Mouse (Mus musculus): ENCODE data around the gene Itsn1.
A peak's percentile ranks its signal among the peaks of the same experiment; 100 is the strongest.

The Itsn1 gene

DNA sequence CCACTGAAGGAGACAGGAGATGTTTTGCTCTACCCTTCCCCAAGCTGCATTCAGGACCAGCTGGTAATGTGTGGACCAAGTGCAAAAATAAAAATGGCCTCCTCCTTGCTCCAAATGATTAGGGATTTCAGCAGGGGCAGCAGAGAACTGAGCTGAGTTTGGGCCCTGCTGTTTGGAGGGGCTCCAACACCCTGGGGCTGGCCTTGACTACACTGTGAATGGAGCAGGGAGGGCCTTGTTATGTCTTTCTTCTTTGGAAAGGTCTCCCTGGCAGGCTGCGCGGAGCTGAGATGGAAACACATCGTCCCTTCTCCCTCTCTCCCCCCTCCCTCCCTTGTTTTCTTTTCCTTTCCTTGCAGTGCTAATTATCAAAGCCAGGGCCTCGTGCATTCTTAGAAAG, 189.4 kb downstream of the Itsn1 start:
- no peak for DNase-seq

DNA sequence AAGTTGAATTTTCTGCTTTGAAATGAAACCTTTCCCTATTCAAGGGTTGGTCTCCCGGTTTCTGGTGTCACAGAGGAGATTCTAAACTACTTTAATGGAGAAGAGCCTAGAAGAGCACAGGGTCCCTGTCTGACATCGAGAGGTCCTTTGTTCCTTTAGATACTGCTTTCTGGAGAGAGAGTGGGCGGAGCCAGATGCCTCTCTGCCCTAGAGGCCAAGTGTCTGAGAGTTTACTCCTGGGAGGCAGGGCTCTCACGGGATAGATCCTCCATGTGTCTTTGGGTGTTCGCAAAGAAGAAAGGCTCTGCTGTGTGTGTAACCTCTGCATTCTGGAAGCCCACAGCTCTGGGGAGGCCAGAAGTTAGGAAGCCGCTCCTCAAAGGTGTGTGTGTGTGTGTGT, 190.0 kb downstream of the Itsn1 start:
- DNase-seq, result no peak

DNA sequence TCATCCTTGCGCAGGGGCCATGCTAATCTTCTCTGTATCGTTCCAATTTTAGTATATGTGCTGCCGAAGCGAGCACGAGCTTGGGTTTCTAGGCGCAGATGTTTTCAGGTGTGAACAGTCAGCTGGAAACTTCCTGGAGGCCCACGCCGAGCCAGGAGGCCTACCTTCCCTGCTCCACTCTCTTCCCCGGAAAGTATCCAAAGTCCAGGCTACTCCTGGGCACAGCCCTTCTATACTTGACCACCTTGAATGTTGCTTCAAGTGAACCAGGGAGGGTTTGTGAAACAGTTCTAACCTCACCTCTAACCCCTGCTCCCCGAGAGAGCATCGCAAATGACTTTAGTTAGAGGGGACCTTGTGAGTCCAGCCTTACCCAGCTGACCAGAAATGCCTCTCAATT, 192.3 kb downstream of the Itsn1 start:
- DNase-seq, result no peak

- DNase-seq, result no peak
Measured at GRCm38 (mm10) chr16:91922939-91923338, 193.9 kb downstream of the Itsn1 start.

DNA sequence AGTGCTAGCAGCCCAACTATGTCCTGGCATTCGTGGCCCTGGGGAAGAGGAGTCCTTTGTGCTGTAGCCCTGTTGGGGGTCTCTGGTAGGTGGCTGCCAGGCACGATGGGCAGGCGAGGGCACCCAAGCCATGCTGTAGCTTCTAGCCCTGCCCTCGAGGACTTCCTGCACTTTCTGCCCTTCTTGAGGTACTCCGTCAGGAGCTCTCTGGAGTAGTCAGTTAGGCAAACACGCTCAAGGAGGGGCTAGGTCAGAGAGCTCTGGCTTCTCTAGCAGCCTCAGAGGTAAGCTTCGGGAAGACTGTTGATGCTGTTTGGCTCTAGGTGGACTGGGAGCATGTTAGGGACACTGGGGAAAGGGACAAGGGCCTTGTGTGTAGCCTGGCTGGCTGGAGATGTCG, 195.3 kb downstream of the Itsn1 start:
- no peak for DNase-seq

GRCm38 (mm10) chr16:91927911-91928630, 199.0 kb downstream of the Itsn1 start:
- peak; percentile 14 for DNase-seq

- DNase-seq, result peak; percentile 95
Measured at GRCm38 (mm10) chr16:91931078-91932013, 202.3 kb downstream of the Itsn1 start.

- DNase-seq, result peak; percentile 58
Measured at GRCm38 (mm10) chr16:91932082-91932690, 203.1 kb downstream of the Itsn1 start.

- DNase-seq, result peak; percentile 47
Measured at GRCm38 (mm10) chr16:91932843-91933518, 203.9 kb downstream of the Itsn1 start.

DNA sequence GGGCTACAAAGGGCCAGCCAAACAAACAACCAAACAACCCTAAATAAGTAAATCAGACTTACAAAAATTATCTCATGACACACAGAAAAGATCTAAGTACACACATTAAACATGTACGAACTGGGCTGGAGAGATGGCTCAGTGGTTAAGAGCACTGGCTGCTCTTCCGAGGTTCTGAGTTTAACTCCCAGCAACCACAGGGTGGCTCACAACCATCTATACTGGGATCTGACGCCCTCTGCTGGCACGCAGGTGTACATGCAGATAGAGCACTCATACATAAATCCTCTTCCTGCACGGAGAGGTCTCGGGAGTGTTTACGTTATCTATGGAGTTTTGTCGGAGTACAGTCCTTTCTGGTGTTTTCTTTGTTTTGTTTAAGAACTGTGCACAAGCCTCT, 206.0 kb downstream of the Itsn1 start:
- peak; percentile 47 for DNase-seq

GRCm38 (mm10) chr16:91935726-91936125, 206.6 kb downstream of the Itsn1 start:
- no peak for DNase-seq

DNA sequence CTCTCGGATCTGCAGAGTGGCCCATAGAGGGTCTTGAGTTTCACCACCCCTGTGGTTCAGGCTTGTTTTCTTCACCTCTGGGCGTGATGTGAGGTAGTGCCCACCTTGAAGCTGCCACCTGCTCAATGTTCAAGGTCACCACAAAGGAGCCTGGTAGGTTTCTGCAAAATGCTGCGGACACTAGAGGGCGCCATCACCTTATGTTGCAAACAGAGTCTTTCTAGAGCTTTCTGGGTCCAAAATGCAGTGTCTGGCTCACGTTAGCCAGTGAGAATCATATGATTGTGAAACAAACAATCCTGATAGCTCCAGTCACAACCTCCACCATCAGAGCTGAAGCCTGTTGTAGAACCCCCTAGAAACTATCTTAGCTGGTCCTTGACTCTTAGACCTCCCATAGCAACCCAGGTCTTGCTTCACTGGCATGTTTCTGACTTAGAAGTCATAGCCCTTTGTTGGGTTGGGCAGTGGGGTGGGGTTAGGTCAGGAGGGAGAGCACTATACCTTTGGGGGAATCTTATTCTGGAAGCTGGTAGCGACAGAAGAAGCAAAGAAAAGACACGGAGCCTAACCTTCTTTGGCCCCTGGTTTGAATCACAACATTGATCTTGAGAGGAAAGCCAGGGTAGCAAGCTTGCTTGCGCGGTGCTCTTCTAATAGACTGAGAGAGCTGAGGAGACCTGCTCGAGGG, 207.4 kb downstream of the Itsn1 start:
- peak; percentile 89 for DNase-seq

GRCm38 (mm10) chr16:91937281-91937680, 208.2 kb downstream of the Itsn1 start:
- peak; percentile 6 for DNase-seq

GRCm38 (mm10) chr16:91938141-91938540, 209.1 kb downstream of the Itsn1 start:
- no peak for DNase-seq

DNA sequence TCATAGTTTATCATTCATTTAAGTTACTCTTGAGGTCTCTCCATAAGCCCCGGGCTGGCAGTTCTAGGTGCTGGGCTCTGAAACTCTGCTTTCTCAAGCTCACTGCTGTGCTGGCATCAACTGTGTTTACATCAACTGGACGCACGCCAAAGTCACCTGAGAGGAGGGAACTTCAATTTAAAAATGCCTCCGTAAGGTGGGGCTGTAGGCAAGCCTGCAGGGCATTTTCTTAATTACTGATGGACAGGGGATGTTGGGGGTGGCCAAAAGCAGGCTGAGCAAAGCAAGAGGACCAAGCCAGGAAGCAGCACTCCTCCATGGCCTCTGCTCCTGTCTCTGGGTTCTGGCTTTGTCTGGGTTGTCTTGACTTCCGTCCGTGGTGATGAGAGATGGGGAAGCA, 211.6 kb downstream of the Itsn1 start:
- DNase-seq, result no peak

- no peak for DNase-seq
Measured at GRCm38 (mm10) chr16:91942201-91942600, 213.1 kb downstream of the Itsn1 start.

- DNase-seq, result no peak
Measured at GRCm38 (mm10) chr16:91946261-91946660, 217.2 kb downstream of the Itsn1 start.

GRCm38 (mm10) chr16:91947093-91947492, 218.0 kb downstream of the Itsn1 start:
- peak; percentile 22 for DNase-seq

DNA sequence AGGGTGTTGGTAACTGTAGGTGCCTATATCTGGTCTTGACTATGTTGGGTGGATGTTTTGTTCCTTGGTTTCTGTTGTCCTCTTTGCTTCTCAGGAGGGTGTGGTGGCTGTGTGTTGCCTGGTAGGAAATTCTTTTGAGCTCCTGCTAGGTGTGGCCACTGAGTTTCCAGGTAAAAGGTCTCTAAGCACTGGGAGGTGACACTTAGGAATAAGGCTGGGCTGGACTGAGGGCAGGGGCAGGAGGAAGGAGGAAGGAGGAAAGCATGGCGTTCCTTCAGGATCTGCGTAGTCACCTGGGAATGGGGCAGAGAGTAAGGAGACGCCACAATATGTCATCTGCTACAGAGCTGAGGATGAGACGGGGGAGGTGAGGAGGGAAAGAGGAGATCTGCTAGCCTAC, 224.9 kb downstream of the Itsn1 start:
- no peak for DNase-seq

GRCm38 (mm10) chr16:91954766-91955165, 225.7 kb downstream of the Itsn1 start:
- no peak for DNase-seq

DNA sequence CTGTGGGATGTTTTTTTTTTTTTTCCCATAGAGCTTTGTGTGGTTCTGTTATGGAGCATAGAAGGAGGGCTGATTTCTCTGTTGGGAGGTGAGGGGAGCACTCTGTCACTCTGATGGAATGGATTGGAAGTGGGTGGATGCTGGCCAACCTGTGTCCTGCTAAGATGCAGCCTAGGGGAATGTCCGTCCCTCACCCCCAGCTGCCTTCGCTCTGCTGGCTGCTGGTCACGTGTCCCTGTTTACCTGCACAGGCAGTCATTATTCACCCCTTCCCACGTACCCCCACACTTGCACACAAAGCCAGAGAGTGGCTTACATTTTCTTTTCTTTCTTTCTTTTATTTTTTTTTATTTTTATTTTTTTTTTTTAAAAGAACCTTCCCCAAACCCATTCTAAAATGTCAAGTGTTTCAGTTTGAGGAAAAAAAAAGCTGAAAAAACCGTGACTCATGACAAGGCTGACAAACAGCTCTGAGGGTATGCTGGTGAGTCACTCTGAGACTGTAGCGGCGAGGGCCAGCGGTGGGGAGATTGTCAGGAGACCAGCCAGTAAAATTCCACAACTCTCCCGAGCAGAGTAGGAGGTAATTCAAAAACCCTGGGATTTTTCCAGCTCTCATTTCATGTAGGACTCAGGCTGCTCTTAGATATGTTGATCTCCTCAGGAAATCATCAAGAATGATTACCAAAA, 233.3 kb downstream of the Itsn1 start:
- DNase-seq, result peak; percentile 57
